Mouse (Mus musculus) left cerebral cortex, adult 6 months (tissue): ENCODE data around the gene Tex35. TPM values are rescaled to one million over a fixed set of nuclear protein-coding genes. Genes with fewer than 3 reads are reported as not detected.

ENCODE experiments used
- long read RNA-seq, 2 experiments: library from polyadenylated mRNA; unstranded; transcript quantifications; one replicate each; pipeline ENCODE4 v2.0.0; 2019 to 2020
- polyA plus RNA-seq: library from polyadenylated mRNA; unstranded; fragments of <200 nt; fragmentation: Nextera tagmentation; gene quantifications from 2 replicates; pipeline ENCODE4 v1.2.3, GENCODE M21; 2021

Gene Tex35
- not detected in 2 replicates for polyA plus RNA-seq
- long read RNA-seq, experiment 1 = 0 reads
- long read RNA-seq, experiment 2 = 0 reads

GRCm38 (mm10) chr1:157108580-157108979 lies at the start of gene Tex35:
Tex35 (minus strand) TSS chr1:157108680.

Other genes starting within 250 kb of the Tex35 start
- gene Ralgps2, start 169.1 kb downstream of the Tex35 start, polyA plus RNA-seq = 26.8 and 36.7 TPM in 2 replicates